Mouse (Mus musculus) CD8-positive naive resting alpha-beta T cell, adult 57 days (primary cell): ENCODE results near the gene Rhox12. TPM values are rescaled to one million over a fixed set of nuclear protein-coding genes. Genes with fewer than 3 reads are reported as not detected.

Experiments
- total RNA-seq: library from RNA; stranded (reverse); gene quantifications from one replicate; pipeline ENCODE4 v1.2.4, GENCODE M21; 2023

Rhox12 gene
- total RNA-seq: not detected

DNA sequence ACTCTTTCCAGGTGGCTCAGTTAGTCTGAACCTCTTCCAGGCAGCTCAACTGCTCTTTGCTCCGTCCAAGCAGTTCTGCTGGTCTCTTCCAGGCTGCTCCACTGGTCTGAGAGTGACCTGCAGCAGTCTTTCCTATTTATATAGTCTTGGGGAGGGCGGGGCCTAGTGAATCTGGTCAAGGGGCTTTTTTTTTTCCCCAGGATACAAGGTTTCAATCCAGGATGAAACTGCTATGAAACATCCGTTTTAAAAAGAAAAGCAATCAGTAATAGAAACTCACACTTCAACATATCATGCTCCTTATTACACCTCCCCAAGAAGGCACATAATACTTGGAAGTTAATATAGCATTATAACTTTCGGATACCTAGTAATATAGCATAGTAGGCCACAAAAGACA lies at the start of gene Rhox12:
TSS of gene Rhox12 (minus strand) at position 101 of the 400 bp plus-strand sequence.

GRCm38 (mm10) chrX:38120982-38121381 lies 10.3 kb upstream of the Rhox12 start, which contains the start of gene Rhox13:
TSS of gene Rhox13 (plus strand) at chrX:38121219.

GRCm38 (mm10) chrX:38085041-38085440 lies 25.7 kb downstream of the Rhox12 start, which contains the start of gene Rhox11:
TSS of gene Rhox11 (minus strand) at chrX:38085141.

DNA sequence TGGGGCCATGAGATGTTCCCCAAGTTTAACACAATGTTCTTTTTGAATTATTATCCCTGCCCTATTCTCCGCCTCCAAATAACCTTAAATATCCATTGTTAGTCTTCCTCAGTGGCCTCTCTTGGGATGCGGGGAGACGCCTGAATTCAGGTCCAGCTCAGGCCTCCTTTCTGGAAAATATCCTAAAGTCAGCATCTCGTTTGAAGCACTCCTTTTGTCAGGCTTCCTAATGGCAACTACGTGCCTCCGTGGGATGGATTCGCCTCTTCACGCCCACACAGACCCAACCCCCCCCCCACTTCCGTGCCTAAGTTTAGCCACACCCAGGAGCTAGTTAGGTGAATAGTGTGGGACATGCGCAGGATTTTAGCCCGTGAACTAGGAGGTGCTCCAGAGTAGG lies 44.5 kb downstream of the Rhox12 start, which contains the start of gene Rhox10:
TSS of gene Rhox10 (plus strand) at position 301 of the 400 bp plus-strand sequence.

Other genes starting within 250 kb of the Rhox12 start
- not detected for gene Rhox8, start 232.0 kb downstream of the Rhox12 start, total RNA-seq
- gene Rhox7b, start 213.7 kb downstream of the Rhox12 start, total RNA-seq: not detected
- not detected for gene Rhox9, start 209.1 kb downstream of the Rhox12 start, total RNA-seq
- not detected for gene Btg1-ps1, start 92.1 kb downstream of the Rhox12 start, total RNA-seq
- not detected for gene Btg1-ps2, start 67.8 kb downstream of the Rhox12 start, total RNA-seq
- gene Rhox10, start 44.4 kb downstream of the Rhox12 start, total RNA-seq: not detected
- not detected for gene Rhox11, start 25.8 kb downstream of the Rhox12 start, total RNA-seq
- not detected for gene Rhox13, start 10.3 kb upstream of the Rhox12 start, total RNA-seq
- 30.3 TPM for gene Zbtb33, start 78.9 kb upstream of the Rhox12 start, total RNA-seq
- gene Tmem255a, start 141.5 kb upstream of the Rhox12 start, total RNA-seq: not detected
- not detected for gene Atp1b4, start 205.3 kb upstream of the Rhox12 start, total RNA-seq